Mouse (Mus musculus) forebrain, postnatal 0 days (tissue): ENCODE measurements at regions not wholly inside any gene's neighbourhood (a gene's known extent, or its start where the extent isn't known, plus 50 kb on each side); places are given as distances from the start of the nearest gene placed in this dataset.

Experiments
- ATAC-seq: fragments of 200-750 bp; cut with Nextera tagmentation; 2 replicates; pipeline ENCODE4 v1.8.0; 2017; ENCODE audit warnings: mild to moderate bottlenecking, moderate library complexity
- DNase-seq: peaks from one replicate; pipeline ENCODE4 v3.0.0-alpha.2; 2015
- H3K27ac ChIP-seq: fragments of 300-500 bp; sonication (generic); 2 replicates; pipeline ENCODE4 v1.5.1; 2014; ENCODE audit warnings: low read depth, mild to moderate bottlenecking, antibody characterized with exemption, low read length, moderate library complexity, mixed read lengths
- H3K27me3 ChIP-seq: fragments of 300-500 bp; sonication (generic); 2 replicates; pipeline ENCODE4 v1.6.1; 2014; ENCODE audit warnings: mild to moderate bottlenecking, low read length, mixed read lengths; ENCODE audit not compliant: insufficient read depth
- H3K36me3 ChIP-seq: fragments of 300-500 bp; sonication (generic); 2 replicates; pipeline ENCODE4 v1.6.1; 2014; ENCODE audit warnings: mild to moderate bottlenecking, moderate library complexity; ENCODE audit not compliant: insufficient read depth
- H3K4me1 ChIP-seq: fragments of 300-500 bp; sonication (generic); 2 replicates; pipeline ENCODE4 v1.6.1; 2014; ENCODE audit warnings: antibody characterized with exemption; ENCODE audit not compliant: insufficient read depth
- H3K4me2 ChIP-seq: fragments of 300-500 bp; sonication (generic); 2 replicates; pipeline ENCODE4 v1.6.1; 2014; ENCODE audit warnings: low read depth, mild to moderate bottlenecking, moderate library complexity
- H3K4me3 ChIP-seq: fragments of 300-500 bp; sonication (generic); 2 replicates; pipeline ENCODE4 v1.5.1; 2014; ENCODE audit warnings: low read depth, low read length, mixed read lengths
- H3K9ac ChIP-seq: fragments of 300-500 bp; sonication (generic); 2 replicates; pipeline ENCODE4 v1.6.1; 2014; ENCODE audit warnings: mild to moderate bottlenecking
- H3K9me3 ChIP-seq: fragments of 300-500 bp; sonication (generic); 2 replicates; pipeline ENCODE4 v1.6.1; 2016; ENCODE audit warnings: low read length
- CTCF ChIP-seq: sonication (generic); IDR thresholded peaks from 2 replicates; pipeline ENCODE4 v1.5.1; 2016; ENCODE audit warnings: antibody characterized with exemption, control low read depth, low read depth
- WGBS: fragments of 180-500 bp; shearing (Covaris S2); extraction: QIAGEN DNeasy Blood & Tissue Kit; methylation state at CpG from one replicate; pipeline ENCODE4 v1.1.7; 2014; 5-methylcytosine and 5-hydroxymethylcytosine counted together

DNA sequence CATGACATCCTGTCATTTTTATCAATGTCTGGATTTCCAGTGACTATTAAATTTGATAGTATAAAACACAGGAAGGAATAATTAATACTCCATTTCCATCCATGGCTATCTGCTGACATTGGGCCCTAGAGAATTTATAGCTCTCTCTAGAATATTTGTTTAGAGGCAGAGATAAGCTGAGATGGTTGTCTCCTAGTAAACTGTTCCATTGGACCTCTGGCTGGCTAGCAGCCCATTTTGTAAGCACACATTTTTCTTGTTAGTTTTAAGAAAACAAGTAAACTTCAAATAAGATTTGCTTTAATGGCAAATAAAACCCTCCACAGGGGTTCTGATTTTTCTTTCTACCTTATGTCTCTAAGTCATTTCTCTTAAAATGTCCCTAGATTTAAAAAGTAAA lies 288.9 kb downstream of the C1d start:
- no peak for TF ChIP-seq CTCF
- H3K4me3 ChIP-seq, result no peak overlapping the region
- no peaks in the 10 kb centered on the region for H3K9me3 ChIP-seq
- H3K36me3 ChIP-seq, result no peaks in the 10 kb centered on the region
- H3K4me2 ChIP-seq, result no peak overlapping the region
- H3K27me3 ChIP-seq, result no peaks in the 10 kb centered on the region
- DNase-seq (no peak), ATAC-seq (no peak)
- no peak overlapping the region for H3K27ac ChIP-seq
- H3K9ac ChIP-seq, result no peak overlapping the region
- H3K4me1 ChIP-seq, result no peaks in the 10 kb centered on the region

DNA sequence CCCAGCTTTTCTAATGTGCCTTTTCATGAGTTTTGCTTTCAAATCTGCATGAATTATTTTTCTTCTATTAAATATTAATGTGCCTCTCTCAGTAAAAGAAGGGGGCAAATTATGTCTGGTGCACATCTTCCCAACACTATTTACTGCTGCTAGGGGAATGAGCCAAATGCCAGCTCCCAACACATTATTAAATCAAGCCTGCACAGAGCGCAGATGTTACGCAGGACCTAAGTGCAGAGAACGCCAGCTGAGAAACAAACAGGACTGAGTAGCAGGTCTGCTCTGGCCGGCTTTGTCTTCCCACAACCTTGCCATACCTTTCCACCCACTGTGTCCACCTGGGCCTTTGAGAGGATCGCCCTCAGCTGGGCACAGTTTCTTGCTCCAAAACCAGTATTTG lies 291.8 kb downstream of the C1d start:
- Histone ChIP-seq H3K4me1 (no peaks in the 10 kb centered on the region), H3K27me3 (no peaks in the 10 kb centered on the region), H3K9me3 (no peaks in the 10 kb centered on the region), H3K27ac (no peak overlapping the region), H3K4me2 (no peak overlapping the region), H3K36me3 (no peaks in the 10 kb centered on the region), H3K9ac (no peak overlapping the region), H3K4me3 (no peak overlapping the region)
- ATAC-seq, result no peak
- no peak for TF ChIP-seq CTCF
- 83% methylated on average over 5 of the region's 5 CpGs for WGBS
- no peak for DNase-seq

- H3K4me3 ChIP-seq, result no peak overlapping the region
- no peaks in the 10 kb centered on the region for H3K4me1 ChIP-seq
- H3K9ac ChIP-seq, result no peak overlapping the region
- no peak overlapping the region for H3K4me2 ChIP-seq
- 55% methylated on average over 3 of the region's 3 CpGs for WGBS
- H3K27me3 ChIP-seq, result no peaks in the 10 kb centered on the region
- H3K36me3 ChIP-seq, result no peaks in the 10 kb centered on the region
- no peak for TF ChIP-seq CTCF
- no peak for DNase-seq
- ATAC-seq, result no peak
- H3K27ac ChIP-seq, result no peak overlapping the region
- no peaks in the 10 kb centered on the region for H3K9me3 ChIP-seq
Observed at GRCm38 (mm10) chr11:17555276-17555675, 297.9 kb downstream of the C1d start.

DNA sequence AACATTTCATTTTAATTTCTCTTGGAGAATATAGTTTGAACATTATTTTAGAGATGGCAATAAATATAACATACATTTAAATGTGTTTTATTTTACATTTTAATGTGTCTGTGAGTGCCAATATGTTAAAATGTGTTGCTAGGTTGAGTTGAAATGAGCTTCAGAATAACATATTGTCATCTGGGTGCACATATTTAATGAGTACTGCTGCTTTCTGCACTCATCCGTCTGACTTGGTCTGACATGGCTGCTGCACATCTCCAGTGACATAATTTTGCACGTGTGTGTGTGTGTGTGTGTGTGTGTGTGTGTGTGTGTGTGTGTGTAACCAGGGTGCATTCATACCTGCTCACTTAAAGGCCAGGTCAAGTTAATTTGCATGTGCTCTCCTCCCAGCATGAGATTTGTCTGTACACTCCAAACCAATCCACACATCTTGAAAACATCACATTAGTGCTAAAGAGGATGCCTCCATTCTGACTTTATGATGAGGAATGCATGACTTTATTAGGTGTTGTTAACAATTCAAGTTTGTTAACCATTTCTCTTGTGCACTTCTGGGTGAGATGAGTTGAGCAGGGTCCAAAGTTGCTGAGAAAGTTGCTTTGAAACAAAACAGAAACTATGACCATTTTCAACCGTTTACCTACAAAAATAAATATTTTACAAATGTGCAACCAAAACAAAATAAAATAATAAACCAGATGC lies 334.6 kb downstream of the C1d start:
- DNase-seq (no peak), ATAC-seq (peak; percentile 62; the same call in 1 of the 2 replicates)
- Histone ChIP-seq H3K27me3 (no peaks in the 10 kb centered on the region), H3K9ac (no peak overlapping the region), H3K36me3 (no peaks in the 10 kb centered on the region), H3K4me3 (no peak overlapping the region), H3K9me3 (no peaks in the 10 kb centered on the region), H3K27ac (no peak overlapping the region), H3K4me1 (no peaks in the 10 kb centered on the region), H3K4me2 (no peak overlapping the region)
- WGBS, result 56% methylated on average over 3 of the region's 3 CpGs
- TF ChIP-seq CTCF, result no peak

DNA sequence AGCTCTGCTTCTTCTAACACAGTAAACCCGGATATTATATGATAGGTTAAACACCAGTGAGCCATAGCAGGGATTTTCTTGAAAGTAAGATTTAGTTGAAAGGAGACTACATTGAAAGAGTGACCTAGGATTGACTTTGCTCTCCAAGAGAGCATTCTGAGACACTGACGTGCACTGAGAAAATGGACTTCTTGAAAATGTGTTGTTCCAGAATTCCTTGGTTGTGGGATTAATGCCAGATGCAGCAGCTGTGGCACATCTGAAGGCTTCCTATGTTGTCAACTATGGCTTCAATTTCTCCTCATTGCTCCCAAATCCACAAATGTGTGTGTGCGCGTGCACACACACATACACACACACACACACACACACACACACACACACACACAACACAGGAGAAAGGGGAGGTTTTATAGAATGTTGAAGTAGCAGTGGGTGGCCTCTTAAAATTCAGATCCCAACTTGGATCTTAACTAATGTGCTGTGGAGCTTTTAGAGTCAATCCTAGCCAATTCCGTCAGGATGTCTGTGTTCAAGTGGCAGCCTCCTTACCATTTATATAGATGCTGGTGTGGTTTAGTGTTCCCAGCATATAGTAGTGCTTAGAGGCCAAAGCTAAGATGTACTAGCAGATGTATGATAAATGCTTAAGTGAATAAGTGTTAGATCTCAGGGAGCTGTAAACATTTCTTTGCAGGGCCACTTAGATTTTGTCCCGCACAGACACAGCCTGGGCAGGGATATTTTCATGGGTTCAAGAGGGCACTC lies 346.5 kb downstream of the C1d start:
- WGBS, result 71% methylated on average over 6 of the region's 6 CpGs
- no peak for ATAC-seq

DNA sequence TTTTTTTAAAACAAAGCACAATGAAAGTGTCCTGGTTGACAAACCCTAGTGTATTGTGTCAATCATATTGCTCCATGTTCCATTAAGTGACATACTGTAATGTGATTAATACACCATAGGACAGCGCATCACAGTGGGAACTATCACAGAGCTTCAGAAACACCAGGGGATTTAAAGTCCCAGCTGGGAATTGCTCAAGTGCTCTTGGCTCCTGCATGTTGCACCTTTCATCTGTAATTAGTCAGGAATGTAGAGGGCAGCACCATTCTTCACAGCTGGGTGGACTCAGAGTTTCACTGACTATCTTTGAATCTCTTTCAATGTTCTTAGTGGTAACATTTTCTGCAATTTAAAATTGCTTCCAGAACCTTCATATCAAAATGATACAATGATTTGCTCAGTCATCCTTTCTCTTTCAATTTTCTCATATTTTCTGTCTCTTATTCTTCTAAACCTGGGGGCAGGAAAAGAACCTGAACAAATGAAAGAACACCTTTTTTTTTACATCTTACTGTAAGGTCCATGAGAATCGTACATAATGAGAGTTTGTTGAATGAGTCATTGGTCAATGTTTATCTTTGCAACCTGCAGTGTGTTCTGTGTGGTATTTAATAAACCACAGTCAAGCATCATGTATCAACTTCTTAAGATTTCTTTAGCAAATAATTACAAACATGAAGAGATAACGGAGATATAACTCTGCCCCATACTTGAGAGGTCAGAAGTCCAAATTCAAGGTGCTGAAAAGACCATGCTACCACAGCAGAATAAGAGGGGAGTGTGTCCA lies 333.0 kb downstream of the Etaa1 start:
- Histone ChIP-seq H3K36me3 (no peaks in the 10 kb centered on the region), H3K4me2 (no peak overlapping the region), H3K4me1 (no peaks in the 10 kb centered on the region), H3K9me3 (no peaks in the 10 kb centered on the region), H3K4me3 (no peak overlapping the region), H3K27me3 (no peaks in the 10 kb centered on the region), H3K9ac (no peak overlapping the region), H3K27ac (no peak overlapping the region)
- TF ChIP-seq CTCF, result no peak
- no peak for ATAC-seq
- DNase-seq, result no peak
- WGBS, result 88% methylated on average over 3 of the region's 3 CpGs

More for the DNA sequence above, 346.5 kb downstream of the C1d start:
- Histone ChIP-seq H3K27me3 (no peaks in the 10 kb centered on the region), H3K4me2 (no peak overlapping the region), H3K4me3 (no peak overlapping the region), H3K27ac (no peak overlapping the region), H3K9me3 (no peaks in the 10 kb centered on the region), H3K36me3 (no peaks in the 10 kb centered on the region), H3K4me1 (no peaks in the 10 kb centered on the region), H3K9ac (no peak overlapping the region)
- TF ChIP-seq CTCF, result no peak
- no peak for DNase-seq
